Mouse (Mus musculus): ENCODE measurements at regions not wholly inside any gene's neighbourhood (a gene's known extent, or its start where the extent isn't known, plus 50 kb on each side); places are given as distances from the start of the nearest gene placed in this dataset.
"Not testable (repeated sequence)": the region's sequence is repeated elsewhere in the genome, so short reads cannot be mapped to it uniquely, and the experiment has no call there.

DNA sequence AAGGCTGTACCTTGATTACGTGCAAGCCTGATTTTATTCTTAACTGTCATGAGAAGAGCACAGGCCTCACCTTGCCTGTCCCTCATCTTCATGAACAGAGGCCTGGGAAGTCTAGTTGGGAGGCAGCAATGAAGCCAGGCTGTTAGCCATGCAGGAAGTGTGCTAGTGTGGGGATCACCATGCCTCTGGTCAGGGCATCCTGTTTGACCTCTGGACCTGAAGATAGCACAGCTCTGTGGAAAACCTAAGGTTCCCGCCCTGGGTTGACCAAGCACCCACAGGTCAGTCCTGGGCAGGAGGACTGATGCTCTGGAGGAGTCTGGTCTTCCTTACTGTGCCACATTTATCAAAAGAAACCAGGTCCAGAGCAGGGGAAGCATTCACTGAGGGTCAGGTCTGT lies 157.6 kb downstream of the Gm906 start:
- no peak for DNase-seq

DNA sequence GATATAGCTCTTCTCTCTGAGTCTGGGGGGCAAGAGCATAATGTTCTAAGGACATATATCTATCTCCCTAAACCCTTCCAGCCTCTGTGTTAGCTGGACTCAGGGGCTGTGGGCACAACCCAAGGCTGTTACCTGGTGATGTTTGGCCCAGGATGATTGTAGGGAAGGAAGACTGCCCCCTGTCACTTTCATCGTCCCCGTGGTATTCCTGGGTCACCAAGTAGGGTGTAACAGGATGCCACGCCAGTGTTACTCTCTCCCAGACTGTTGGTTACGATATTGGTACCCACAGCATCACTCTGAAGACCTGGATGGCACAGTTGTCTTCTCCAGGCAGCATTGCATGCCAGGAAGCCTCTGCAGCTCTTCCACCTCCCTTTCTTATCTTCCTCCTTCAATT lies 185.3 kb downstream of the Gm906 start:
- no peak for DNase-seq

DNA sequence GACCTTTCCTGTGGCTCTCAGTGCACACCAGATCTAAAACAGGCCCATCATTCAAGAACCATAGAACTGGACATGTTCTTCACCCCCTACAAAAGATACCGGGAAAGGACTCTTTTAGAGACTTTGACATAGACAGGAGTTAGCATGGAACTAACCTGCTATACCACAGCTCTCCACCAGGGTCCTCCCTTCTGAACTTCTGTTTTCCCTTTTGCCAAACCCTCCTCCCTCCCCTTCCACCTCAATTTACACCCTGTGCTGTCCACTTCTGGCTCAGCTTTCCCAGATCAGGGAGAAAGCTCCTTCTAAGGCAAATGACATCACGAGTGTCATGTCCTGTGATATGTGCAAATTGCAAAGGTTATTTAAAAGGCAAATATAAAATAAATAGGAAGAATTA lies 185.7 kb downstream of the Gm906 start:
- not testable (repeated sequence) for DNase-seq

DNA sequence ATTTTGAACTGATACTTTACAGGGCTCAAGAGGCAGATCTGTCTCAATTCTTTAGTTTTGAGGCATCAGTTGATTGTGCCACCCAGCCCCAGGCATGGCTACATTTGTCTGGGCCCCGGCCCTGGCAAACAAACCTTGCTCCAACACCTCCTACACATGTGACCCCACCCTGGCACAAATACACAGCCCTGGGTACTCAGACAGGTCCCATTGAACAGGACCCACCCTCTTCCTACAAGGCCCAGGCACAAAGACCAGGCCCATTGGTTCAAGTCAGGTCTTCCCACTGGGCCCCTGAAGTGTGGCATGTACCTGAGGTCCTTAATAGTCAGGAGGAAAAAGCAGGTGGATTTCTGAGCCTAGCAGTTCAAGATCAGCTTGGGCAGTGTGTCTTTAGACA lies 190.4 kb downstream of the Gm906 start:
- DNase-seq, result not testable (repeated sequence)

DNA sequence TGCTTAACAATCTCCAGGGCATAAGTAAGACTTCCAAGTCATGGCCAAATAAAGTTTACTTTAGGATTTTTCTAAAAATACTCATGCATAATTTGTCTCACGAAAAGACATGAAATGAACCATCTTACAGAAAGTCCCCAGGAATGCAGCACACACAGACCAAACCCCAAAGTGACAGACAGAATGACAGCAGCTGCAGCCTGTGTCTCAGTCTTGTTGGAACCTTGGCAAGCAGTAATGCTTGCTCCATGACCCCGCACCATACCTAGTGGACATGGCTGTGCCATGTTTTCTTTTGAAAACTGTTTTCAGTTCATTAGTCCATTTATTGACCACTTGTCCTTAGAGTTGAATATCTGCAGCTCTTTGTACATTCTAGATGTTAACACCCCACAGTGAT lies 191.1 kb downstream of the Gm906 start:
- DNase-seq, result not testable (repeated sequence)

DNA sequence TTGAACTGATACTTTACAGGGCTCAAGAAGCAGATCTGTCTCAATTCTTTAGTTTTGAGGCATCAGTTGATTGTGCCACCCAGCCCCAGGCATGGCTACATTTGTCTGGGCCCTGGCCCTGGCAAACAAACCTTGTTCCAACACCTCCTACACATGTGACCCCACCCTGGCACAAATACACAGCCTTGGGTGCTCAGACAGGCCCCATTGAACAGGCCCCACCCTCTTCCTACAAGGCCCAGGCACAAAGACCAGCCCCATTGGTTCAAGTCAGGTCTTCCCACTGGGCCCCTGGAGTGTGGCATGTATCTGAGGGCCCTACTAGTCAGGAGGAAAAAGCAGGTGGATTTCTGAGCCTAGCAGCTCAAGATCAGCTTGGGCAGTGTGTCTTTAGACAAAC lies 198.4 kb downstream of the Gm906 start:
- DNase-seq, result not testable (repeated sequence)

DNA sequence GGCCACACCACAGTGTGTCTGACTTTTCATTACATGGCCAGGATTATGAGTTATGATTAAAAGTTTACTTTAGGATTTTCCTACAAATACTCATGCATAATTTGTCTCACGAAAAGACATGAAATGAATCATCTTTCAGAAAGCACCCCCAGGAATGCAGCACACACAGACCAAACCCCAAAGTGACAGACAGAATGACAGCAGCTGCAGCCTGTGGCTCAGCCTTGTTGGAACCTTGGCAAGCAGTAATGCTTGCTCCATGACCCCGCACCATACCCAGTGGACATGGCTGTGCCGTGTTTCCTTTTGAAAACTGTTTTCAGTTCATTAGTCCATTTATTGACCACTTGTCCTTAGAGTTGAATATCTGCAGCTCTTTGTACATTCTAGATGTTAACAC lies 199.0 kb downstream of the Gm906 start:
- DNase-seq, result not testable (repeated sequence)

DNA sequence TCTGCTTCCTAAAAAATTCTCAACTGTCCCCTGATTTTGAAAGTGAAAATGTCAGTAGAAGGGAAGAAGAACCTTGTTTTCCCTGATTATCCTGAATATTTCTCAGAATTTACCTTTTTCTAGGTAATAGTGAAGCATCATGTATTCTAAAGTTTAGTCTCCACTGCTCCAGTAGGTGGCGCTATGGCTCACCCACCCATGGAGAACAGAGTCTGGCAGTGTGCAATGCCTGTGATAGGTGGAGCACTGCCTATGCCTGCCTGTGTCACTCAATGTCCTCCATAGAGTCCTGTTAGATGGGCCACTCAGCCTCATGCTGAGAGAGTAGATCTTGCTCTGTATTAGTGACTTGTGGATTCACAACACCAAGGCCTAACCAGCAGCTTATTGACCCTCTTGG lies 218.4 kb downstream of the Gm906 start:
- DNase-seq, result no peak

DNA sequence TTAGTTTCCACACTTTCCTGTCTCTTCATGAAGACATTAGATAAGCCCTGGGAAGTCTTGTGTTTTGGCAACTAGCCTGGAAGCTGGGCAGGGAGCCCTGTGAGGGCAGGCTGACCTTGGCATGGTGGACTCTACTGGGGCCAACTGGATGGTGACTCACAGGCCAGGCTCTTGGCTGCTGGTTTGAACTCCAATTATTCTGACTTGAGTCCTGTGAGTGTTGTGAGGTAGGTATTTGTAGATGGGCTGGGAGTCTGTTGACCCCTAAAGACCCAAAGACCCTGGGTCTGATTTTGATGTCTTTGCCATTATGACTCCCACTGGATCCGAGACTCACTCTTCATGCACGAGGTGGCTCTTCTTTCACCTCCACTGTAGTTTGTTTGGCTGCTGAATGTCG lies 208.9 kb upstream of the Gm30302 start:
- DNase-seq, result not testable (repeated sequence)

DNA sequence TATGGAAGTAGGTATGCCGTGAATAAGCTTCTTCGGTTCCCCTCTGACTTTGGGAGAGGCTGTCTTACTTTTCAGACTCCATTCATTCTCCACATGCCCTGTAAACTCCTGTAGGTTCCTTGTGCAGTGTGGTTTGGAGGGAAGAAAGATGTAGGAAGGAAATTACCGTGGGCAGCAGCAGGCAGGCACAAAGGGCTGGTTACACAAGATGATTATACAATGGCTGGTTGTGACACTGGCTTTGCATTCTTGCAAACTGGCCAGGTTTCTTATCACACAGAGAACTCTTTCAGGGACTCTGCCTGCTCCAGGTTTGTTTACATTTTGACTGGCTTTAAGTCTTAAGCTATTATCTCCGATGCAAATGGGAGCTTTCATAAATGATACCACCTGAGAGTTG lies 167.3 kb upstream of the Gm30302 start:
- not testable (repeated sequence) for DNase-seq

DNA sequence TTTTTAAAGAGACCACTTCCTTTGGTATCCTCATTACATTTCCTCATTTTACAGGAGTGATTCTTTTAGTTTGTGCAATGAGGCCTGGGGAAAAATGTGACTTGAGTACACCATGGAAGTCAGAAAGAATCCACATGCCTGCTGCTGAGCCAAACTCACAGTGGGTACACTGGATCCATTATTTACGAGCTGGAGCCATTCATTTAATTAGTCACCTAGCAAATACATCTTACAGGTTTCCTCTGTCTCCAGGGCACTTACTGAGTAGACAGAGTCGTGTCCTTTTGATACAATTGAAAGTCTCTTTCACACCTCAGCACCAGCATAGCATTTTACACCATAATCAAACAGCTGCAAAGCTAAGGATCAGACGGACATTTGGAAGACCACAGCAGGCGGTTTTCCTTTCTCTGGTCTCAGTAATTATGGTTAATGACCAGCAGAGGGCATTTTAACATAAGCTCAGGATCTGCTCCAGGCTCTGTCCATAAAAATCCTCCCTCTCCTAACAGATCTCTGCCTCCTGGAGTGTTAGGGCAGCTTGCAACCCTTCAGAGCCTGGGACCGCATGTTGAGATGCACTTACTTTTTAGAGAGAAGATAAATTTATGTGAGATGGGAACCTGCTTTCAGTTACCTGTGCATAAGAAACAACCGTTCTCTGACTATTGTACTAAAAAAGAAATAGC lies 159.3 kb upstream of the Gm30302 start:
- peak; percentile 26 for DNase-seq

DNA sequence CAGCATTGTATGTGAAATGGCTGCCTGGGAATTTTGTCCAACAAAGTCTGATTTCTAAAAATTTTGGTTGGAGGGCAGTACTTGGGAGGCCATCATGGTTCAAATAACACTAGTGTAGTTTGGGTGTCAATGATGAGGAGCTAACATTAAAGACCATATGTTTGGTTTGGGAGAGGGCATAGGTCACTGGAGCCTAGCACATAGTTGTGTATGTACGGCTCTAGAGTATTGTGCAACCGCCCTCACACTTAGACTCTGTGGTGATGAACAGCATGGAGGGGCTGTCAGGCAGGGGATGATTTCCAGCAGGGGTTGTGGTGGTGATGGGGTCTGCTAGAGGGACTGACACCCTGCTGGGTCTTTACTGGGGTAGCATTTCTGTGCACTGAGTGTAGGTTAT lies 117.0 kb upstream of the Gm30302 start:
- DNase-seq, result no peak

Data from cerebellum, adult 9-10 months (tissue).